9 mouse cellular contexts compared by ENCODE assay signal in the genomic region with DNA sequence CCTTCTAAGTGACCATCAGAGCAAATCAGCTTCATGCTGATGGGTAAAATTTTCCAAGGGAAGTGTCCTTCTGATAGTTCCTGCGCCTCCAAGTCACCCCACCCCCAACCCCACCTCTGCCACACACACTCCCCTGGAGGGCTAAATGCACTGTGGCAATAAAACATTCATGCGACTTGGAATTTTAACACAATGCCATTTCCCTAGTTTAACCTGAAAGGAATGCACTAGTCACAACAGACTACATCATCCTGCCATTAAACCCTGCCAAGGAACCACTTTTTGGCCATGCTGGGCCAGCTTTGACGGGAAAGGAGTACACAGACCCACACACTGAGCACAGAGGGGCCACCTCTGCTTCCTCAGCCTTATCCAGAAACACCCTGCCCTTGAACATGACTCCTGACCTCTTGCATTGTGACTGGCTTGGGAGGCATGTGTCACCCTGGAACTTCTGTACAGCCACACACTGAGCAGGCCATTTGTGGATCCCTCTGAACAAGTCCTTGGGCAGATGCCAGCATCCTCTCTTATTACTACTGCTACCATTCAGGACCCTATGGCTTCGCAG.
A peak's percentile ranks its signal among the peaks of the same experiment; 100 is the strongest.
DNase-seq lines count a peak whose midpoint lies in the region; ATAC-seq and TF ChIP-seq lines count a peak whose summit lies in the region.
"Had no signal": no experiment of that assay in that cellular context is flagged by ENCODE, and none has a peak within 500 bp of the region (broad histone marks: within the 10 kb centered on the region; RNA-seq: fewer than 3 reads in every experiment).

No protein-coding gene starts in this region.

- H3K4me2 ChIP-seq in embryonic facial prominence, embryonic 12.5 days (replicated peaks), result peak overlapping the region; percentile 1
- H3K4me2 ChIP-seq in heart, postnatal 0 days (ENCODE audit: low read depth, low read length), result no peak overlapping the region
- H3K4me2 ChIP-seq in midbrain, embryonic 15.5 days, result no peak overlapping the region
- H3K4me2 ChIP-seq: liver, embryonic 15.5 days had no signal

- no peaks in the 10 kb centered on the region for H3K36me3 ChIP-seq in embryonic facial prominence, embryonic 12.5 days
- no peaks in the 10 kb centered on the region for H3K36me3 ChIP-seq in heart, postnatal 0 days (replicated peaks; ENCODE audit: control insufficient read depth, insufficient read depth, low read length)
- H3K36me3 ChIP-seq in midbrain, embryonic 15.5 days (replicated peaks), result no peaks in the 10 kb centered on the region
- H3K36me3 ChIP-seq: liver, embryonic 15.5 days had no signal

- H3K27ac ChIP-seq in embryonic facial prominence, embryonic 12.5 days, result peak overlapping the region; percentile 54
- H3K27ac ChIP-seq in heart, postnatal 0 days (ENCODE audit: low read depth), result peak overlapping the region; percentile 57
- no peak overlapping the region for H3K27ac ChIP-seq in midbrain, embryonic 15.5 days
- H3K27ac ChIP-seq in layer of hippocampus, adult 2 months, result no peak overlapping the region
- H3K27ac ChIP-seq: liver, embryonic 15.5 days had no signal

- WGBS in embryonic facial prominence, embryonic 12.5 days, result 34% methylated on average over 4 of the region's 4 CpGs
- 35% methylated on average over 4 of the region's 4 CpGs for WGBS in heart, postnatal 0 days
- 41% methylated on average over 4 of the region's 4 CpGs for WGBS in midbrain, embryonic 15.5 days

- no peaks in the 10 kb centered on the region for H3K27me3 ChIP-seq in embryonic facial prominence, embryonic 12.5 days
- no peaks in the 10 kb centered on the region for H3K27me3 ChIP-seq in heart, postnatal 0 days (ENCODE audit: control insufficient read depth, insufficient read depth, low read length)
- no peaks in the 10 kb centered on the region for H3K27me3 ChIP-seq in midbrain, embryonic 15.5 days (replicated peaks)
- H3K27me3 ChIP-seq: liver, embryonic 15.5 days had no signal

- ATAC-seq in embryonic facial prominence, embryonic 12.5 days (ENCODE audit: insufficient number of reproducible peaks, insufficient read depth, low FRiP score, low TSS enrichment), result no peak
- peak; percentile 86 for ATAC-seq in heart, postnatal 0 days (ENCODE audit: insufficient read depth, low read depth)
- 0 out of 2 replicates have a peak, but pooled peaks have one; percentile 22 for ATAC-seq in midbrain, embryonic 15.5 days (replicated peaks)

- H3K9me3 ChIP-seq in embryonic facial prominence, embryonic 12.5 days, result no peaks in the 10 kb centered on the region
- H3K9me3 ChIP-seq in heart, postnatal 0 days (replicated peaks; ENCODE audit: control insufficient read depth, low read length), result no peaks in the 10 kb centered on the region
- no peaks in the 10 kb centered on the region for H3K9me3 ChIP-seq in midbrain, embryonic 15.5 days
- H3K9me3 ChIP-seq: liver, embryonic 15.5 days had no signal

- H3K9ac ChIP-seq in embryonic facial prominence, embryonic 12.5 days, result no peak overlapping the region
- no peak overlapping the region for H3K9ac ChIP-seq in heart, postnatal 0 days (replicated peaks; ENCODE audit: low read depth, low read length)
- H3K9ac ChIP-seq in midbrain, embryonic 15.5 days, result no peak overlapping the region
- H3K9ac ChIP-seq: liver, embryonic 15.5 days had no signal

- DNase-seq in retina, postnatal 1 day, result peak; percentile 52
- DNase-seq in retina, embryonic 14.5 days (ENCODE audit: low spot score), result no peak
- DNase-seq in heart, postnatal 0 days (ENCODE audit: low spot score), result peak; percentile 72
- DNase-seq in layer of hippocampus, adult 2 months (ENCODE audit: low spot score in 2 of 2), result no peak
- no peak for DNase-seq in left cerebral cortex, postnatal 36 days (ENCODE audit: low spot score in 2 of 2)
- no peak for DNase-seq in right cerebral cortex, postnatal 10 days (ENCODE audit: low spot score in 2 of 2)

- no peak overlapping the region for H3K4me3 ChIP-seq in embryonic facial prominence, embryonic 12.5 days
- no peak overlapping the region for H3K4me3 ChIP-seq in heart, postnatal 0 days (ENCODE audit: low read depth, low read length)
- H3K4me3 ChIP-seq in midbrain, embryonic 15.5 days, result no peak overlapping the region
- H3K4me3 ChIP-seq in layer of hippocampus, adult 2 months, result no peak overlapping the region
- H3K4me3 ChIP-seq: liver, embryonic 15.5 days had no signal

- intact Hi-C loops in left cerebral cortex, postnatal 36 days (cut with DNase I), result no loop called here

- peaks cover 38% of the 10 kb centered on the region for H3K4me1 ChIP-seq in embryonic facial prominence, embryonic 12.5 days
- peaks cover 6% of the 10 kb centered on the region; the same call in 1 of the 2 replicates for H3K4me1 ChIP-seq in heart, postnatal 0 days (ENCODE audit: control insufficient read depth, insufficient read depth)
- H3K4me1 ChIP-seq in midbrain, embryonic 15.5 days, result peaks cover 23% of the 10 kb centered on the region
- H3K4me1 ChIP-seq: liver, embryonic 15.5 days had no signal

- no peak for TF ChIP-seq CTCF in heart, postnatal 0 days (IDR thresholded peaks at IDR 0.05; ENCODE audit: low read depth)
- no peak for TF ChIP-seq CTCF in layer of hippocampus, adult 2 months (conservative IDR thresholded peaks at IDR 0.05)

- TF ChIP-seq EP300 in heart, postnatal 0 days (IDR thresholded peaks at IDR 0.05; ENCODE audit: low read depth), result no peak

Comparison
In these comparisons a context has a peak if more than half of its experiments do, and no peak if none do; other contexts are left out.
1. DNase-seq: peak in retina, postnatal 1 day (single experiment) and heart, postnatal 0 days (single experiment); none in retina, embryonic 14.5 days (single experiment), layer of hippocampus, adult 2 months (0 of 2), left cerebral cortex, postnatal 36 days (0 of 2) and right cerebral cortex, postnatal 10 days (0 of 2).
2. H3K27ac ChIP-seq: peak in embryonic facial prominence, embryonic 12.5 days (single experiment) and heart, postnatal 0 days (single experiment); none in midbrain, embryonic 15.5 days (single experiment) and layer of hippocampus, adult 2 months (single experiment).